Mouse (Mus musculus) cerebellum, adult 9-10 months (tissue): ENCODE results near the gene Spi1.
A peak's percentile ranks its signal among the peaks of the same experiment; 100 is the strongest.

Source experiments
- DNase-seq: peaks from one replicate; pipeline ENCODE4 v3.0.0; 2022

Gene Spi1

GRCm38 (mm10) chr2:91068162-91068871, 13.9 kb upstream of the Spi1 start:
- DNase-seq, result no peak

GRCm38 (mm10) chr2:91068872-91069165, 13.4 kb upstream of the Spi1 start:
- no peak for DNase-seq

DNA sequence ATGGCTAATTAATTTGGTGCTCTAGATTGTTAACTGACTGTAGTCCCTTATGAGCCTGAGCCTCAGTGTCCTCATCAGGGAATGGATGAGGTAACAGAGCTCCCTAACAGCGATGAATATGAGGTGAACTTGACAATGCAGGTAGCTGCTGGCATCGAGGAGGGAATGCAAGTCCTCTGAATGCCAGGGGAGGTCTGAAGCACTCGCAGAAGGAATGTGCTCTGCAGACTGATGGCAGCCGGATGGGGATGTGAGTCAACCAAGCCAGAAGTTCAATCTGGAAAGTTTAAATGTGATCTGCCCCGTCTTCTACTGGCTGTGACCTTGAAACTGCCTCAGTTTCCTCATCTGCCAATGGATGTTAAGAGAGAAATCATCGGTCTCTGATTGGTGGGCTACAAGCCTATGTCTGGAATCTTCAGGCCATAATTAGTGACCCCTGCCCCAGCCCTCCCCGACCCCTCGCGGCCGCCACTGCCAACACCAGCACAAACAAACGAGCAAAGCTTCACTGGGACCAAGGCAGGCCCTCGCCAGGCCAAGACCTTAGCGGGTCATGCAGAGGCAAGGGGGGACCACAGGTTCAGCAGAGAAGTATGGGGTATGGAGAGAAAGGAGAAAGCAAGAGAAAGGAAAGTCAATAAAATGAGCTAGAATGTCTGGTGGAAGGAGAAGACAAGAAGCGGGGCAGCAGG, 12.7 kb upstream of the Spi1 start:
- DNase-seq, result no peak

DNA sequence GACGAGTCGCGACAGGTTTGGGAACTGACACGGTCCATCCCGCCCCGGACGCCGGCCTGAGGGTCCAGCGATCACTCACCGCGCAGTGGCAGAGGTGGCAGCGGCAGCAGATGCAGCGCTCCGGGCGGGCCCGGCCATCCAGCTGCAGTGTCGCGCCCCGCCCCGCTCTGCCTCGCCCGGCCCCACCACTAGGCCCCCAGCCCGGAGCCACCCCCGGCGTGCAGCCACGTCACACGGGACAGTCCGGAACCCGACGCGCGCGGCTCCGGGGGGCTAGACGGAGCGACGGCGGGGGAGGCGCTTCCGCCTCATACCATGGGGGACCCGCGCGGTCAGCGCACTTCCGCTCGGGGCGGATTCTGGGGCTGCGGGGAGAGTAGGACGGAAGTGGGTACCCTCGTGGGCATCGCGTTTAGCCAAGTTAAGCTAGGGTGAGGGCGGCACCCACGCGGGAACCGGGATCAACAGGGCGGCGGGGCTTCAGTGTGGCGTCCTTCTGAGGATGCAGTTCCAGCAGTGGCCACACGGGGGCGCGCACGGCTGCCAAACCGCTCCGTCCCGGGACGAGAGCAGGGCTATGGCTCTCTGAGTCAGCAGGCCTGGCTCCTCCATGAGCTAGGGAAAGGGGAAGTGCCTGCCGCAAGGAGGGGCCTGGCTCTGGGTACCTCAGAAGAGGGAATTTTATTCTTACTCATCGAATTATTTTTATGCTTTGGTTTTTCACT, 12.0 kb upstream of the Spi1 start, which contains the start of gene Slc39a13:
Gene Slc39a13 (minus strand): TSS at position 342 of the 725 bp plus-strand sequence.
- DNase-seq, result peak; percentile 95

DNA sequence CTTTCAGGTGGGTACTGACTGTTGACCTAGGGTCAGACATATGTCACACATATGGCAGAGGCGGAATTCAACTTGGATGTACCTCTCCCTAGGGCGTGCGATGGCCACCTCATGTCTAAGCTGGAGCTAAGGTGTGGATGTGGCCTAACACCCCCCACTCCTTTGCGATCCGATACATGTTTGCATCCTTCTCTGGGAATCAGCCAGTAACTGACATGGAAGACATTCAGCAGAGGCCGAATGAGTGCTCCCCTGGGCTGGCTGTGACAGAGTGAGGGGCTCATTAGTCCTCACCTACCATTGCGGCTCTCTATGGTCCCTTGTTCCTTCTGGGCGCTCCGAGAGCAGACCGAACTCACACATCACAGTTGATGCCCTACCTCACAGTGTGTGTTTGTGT, 11.1 kb upstream of the Spi1 start:
- no peak for DNase-seq

- DNase-seq, result no peak
These were observed 10.1 kb upstream of the Spi1 start for GRCm38 (mm10) chr2:91072092-91072491.

GRCm38 (mm10) chr2:91077957-91078313, 4.3 kb upstream of the Spi1 start:
- DNase-seq, result no peak

DNA sequence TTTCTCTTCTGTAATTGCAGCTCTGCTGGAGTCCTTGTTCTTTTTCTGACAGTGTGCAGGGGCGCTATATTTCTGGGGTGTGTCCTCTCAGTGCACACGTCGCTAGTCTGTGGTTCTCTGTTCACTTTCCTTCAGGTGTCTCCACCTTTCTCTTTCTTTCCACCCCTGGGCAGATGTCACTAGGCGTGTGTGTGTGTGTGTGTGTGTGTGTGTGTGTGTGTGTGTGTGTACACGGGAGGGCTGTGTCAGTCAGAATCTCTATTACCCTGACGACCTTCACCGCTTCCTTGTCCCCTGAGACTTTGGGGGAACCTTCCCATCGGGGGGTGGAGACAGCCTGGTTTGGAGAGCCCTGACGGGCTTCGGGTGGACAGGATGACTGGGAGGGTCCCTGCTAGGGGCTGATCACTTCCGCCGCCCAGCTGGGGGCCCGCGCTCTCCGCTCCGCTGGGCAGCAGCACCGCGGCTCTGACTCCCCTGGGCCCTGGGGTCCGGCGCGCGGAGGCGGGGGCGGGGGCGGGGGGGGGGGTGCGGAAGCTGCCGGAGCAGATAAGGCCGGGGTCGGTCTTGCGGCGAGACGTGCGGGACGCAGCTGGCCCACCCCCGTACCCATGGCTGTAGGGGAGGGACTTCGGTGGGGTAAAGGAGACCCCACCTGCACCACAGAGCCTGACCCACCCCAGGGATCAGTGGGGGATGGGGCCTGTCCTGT, 3.7 kb upstream of the Spi1 start:
- DNase-seq, result no peak

GRCm38 (mm10) chr2:91079026-91079384, 3.2 kb upstream of the Spi1 start:
- DNase-seq, result no peak

GRCm38 (mm10) chr2:91080784-91081513, 1.2 kb upstream of the Spi1 start:
- DNase-seq, result no peak

- DNase-seq, result no peak
These were observed 654 bp downstream of the Spi1 start for GRCm38 (mm10) chr2:91082844-91083243.

DNA sequence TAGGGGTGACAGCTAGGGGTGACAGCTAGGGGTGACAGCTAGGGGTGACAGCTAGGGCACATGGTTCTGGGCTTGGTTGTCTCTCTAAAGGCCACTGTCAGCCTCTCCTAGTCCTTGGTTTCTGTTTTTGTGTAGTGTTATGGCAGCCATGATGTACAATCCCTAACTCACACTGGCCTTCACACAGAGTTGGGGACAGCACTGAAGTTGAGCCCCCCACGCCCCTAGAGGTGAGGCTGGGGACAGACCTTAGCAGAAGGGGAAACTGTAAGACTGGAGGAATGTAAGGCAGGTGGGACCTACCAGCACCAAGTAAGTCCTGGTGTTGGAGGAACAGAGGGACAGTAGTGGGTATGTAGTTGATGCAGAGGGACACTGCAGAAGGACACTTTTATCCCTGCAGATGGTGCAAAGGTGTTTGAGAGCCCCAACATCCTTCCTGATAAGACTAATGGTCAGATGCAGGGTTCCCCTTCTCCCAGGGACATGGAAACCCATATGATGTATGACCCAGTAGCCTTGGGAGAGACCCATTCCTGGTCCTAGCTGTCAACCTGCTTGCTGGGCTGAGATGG, 1.3 kb downstream of the Spi1 start:
- no peak for DNase-seq

GRCm38 (mm10) chr2:91084179-91084820, 2.1 kb downstream of the Spi1 start:
- DNase-seq, result no peak

- no peak for DNase-seq
These were observed 3.6 kb downstream of the Spi1 start for GRCm38 (mm10) chr2:91085494-91086391.

DNA sequence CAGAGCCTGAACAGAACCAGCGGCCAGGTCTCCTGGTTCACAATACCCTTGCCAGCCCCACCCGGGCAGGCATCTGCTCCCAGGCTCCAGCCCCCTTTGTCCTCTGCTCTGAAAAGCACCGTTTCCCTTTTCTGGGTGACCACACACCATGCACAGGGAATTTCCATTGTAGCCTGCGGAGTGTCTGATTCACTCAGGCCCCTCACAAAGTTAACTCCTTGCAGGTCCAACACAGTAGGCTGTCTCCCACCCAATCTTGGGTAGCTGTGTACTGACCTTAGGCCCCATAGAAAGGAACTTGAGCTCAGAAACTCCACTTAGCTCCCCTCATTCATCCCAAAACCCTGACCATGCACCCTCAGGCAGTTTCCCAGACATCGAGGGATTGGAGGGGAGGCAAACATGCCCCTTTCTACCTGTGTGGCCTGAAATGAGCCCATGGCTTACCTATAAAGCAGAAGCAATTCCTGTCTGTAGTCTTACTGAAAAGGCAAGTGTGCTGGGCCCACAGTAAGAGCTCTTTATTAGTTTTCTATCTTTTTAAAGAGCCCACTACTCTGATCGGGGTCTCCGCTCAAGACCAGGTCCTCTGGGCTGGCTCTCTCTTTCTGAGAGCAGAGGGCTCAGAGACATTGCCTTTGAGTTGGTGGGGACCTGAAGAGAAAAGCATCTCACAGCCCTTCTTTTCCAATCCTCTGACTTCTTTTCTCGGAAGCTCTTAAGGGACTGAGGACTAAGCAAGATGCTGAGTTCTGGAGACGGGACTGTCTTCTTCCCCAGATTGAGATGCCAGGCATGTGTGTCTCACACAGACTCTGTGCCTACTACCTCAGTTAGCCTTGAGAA, 4.4 kb downstream of the Spi1 start:
- DNase-seq, result no peak

GRCm38 (mm10) chr2:91087453-91087852, 5.3 kb downstream of the Spi1 start:
- no peak for DNase-seq

DNA sequence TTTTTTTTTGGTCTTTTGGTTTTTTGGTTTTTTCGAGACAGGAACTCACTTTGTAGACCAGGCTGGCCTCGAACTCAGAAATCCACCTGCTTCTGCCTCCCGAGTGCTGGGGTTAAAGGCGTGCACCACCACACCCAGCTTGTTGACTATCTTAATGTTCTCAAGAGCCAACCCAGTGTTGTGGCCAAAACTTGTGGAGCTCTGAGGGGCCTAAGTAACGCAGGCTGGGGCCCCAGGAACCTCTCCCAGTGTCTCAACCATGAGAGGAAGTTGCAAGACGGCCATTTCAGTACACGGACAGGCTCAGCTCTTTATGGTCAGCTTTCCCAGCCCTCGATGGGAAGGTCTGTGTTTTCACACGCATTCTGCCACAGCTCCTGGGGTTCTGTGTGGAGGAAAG, 6.8 kb downstream of the Spi1 start:
- no peak for DNase-seq

DNA sequence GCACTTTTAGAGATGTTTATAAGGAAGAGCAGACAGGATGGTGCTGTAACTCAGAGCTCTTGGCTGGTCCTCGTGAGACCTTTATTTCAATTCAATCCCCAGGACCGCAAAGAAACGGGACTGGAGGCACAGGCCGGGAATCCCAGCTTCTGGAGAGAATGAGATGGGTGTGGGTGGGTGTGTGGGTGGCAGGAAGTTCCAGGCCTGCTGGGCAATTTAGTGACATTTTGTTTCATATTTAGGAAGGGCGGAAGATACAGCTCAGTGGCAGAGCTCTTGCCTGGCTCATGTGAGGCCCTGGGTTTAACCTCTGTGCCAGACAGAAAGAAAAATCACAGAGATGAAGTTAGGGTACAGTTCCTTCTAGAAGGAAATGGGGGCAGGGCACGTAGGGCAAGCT, 8.0 kb downstream of the Spi1 start:
- no peak for DNase-seq

DNA sequence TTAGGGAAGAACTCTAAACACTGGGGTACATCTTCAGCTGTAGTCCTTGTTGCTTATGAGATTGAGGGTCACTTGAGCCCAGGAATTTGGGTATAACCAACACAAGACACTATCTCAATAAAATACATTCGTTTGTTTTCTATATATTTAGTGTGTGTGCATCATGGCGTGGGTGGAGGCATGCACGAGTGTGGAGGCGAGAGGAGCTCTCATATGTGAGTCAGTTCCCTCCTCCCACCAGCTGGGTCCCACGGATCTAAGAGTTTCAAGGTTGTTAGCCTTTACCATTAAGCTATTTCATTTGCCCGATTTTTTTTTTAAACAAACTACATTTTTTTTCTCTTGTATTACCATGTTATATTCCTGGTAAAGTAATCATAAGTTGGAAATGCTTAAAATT, 8.6 kb downstream of the Spi1 start:
- DNase-seq, result no peak

- no peak for DNase-seq
These were observed 14.3 kb downstream of the Spi1 start for GRCm38 (mm10) chr2:91096524-91096923.
